Mouse (Mus musculus): ENCODE measurements around the gene Fam3c. TPM values are rescaled to one million over a fixed set of nuclear protein-coding genes. Genes with fewer than 3 reads are reported as not detected.

Gene Fam3c
- polyA plus RNA-seq, 1 experiment: 7.2 TPM

DNA sequence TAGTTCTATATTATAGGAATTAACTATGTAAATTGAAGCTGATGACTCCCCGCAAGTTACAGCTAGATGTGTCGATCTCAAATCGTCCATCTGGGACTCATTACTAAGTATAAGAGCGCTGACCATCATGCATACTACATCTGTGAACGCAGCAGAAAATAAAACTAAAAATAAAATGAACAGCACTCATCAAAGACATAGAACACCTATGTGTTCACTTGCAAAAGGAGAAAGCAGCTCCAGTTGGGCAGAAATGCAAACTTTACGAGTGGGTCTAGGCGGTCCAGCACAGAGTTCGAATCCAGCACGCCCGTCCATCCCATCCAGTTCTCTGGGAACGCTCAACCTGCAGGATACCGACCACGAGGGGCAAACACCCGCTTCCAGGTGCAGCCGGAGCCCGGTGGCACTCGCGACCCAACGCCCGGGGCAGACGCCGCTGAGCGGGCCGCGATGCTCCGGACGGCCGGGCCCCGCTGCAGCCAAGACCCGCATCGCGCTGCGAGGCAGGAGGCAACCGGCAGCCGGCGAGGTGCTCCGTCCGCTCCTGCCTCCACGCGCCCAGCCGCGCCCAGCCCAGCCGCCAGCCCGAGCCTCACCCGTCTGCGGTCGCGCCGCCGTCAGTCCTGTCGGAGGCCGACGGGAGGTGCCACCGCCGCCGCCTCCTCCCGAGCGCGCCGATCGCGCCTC is 502 bp downstream of the Fam3c start:
- 3% methylated on average over 62 of the region's 62 CpGs for WGBS
- no peak for DNase-seq (ENCODE audit: low read depth, low spot score)

DNA sequence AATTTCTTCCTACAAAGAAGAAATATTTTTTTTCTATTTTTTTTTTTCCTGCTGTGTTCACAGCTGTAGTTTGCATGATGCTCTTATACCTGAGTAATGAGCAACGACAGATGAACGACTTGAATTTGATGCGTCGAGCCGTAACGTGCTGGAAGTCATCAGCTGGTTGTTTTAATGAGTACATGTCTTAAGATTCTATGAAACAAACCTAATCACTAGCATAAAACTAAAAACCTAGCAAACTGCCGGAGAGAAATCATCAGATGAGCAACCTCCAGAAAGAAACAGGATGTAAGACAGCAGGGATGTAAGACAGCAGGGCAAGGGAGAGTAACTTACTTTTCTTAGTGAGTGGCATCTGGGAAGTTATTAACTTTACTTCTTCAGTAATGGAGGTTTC is 1.4 kb downstream of the Fam3c start:
- DNase-seq (ENCODE audit: low read depth, low spot score): no peak
- 89% methylated on average over 7 of the region's 7 CpGs for WGBS

DNA sequence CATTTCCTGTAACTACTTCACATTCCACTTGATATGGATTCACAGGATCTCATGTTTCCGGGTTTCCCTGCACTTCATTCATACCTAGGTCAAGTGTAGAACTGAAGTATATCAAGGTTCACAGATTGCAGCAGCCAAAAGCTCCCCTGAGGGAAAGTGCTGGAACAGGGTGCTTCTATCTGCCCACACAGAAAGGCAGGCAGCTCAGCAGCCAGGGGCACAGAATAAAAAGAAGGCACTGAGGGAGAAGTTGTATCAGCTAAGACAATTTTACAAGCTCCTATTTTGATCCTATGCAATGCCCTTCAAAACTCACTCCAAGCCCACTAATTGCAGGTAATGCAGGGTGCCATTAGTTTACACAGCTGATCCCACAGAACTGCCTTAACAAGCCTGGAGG is 2.0 kb downstream of the Fam3c start:
- 68% methylated on average over 1 of the region's 1 CpGs for WGBS
- no peak for DNase-seq (ENCODE audit: low read depth, low spot score)

DNA sequence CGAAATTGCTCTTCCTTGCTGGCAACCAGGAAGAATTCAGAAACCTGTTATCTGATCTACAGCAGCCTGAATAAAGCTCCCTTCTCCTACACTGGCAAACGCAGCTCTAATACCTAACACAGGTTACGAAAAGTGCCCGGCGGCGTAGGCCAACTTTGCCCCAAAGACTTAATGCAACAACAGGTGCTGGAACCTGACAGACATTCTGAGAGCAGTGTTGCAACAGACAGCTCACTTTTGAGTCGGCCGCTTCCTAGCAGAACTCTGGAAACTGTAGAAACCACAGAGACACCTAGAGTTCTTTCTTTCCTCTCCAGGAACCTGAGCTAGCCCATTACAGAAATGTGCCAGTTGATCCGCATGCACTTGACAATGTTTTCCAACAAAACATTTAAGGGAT is 4.5 kb downstream of the Fam3c start:
- DNase-seq (ENCODE audit: low read depth, low spot score): no peak
- WGBS: 80% methylated on average over 9 of the region's 9 CpGs

DNA sequence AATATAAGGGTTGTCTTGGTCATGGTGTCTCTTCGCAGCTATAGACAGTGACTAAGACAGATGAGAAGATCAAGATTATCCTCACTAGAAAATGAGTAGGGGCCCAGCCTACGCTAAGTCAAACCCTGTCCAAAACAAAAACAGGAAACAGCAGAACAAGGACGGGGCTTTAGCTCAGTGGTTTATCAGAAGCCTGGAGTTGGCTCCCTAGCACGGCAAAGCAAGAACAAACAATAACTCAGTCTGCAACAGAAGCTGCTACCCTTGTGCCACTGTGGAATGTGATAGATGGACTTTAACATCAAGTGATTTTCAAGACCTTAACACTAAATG is 5.8 kb downstream of the Fam3c start:
- 68% methylated on average over 4 of the region's 4 CpGs for WGBS
- DNase-seq (ENCODE audit: low read depth, low spot score): no peak

DNA sequence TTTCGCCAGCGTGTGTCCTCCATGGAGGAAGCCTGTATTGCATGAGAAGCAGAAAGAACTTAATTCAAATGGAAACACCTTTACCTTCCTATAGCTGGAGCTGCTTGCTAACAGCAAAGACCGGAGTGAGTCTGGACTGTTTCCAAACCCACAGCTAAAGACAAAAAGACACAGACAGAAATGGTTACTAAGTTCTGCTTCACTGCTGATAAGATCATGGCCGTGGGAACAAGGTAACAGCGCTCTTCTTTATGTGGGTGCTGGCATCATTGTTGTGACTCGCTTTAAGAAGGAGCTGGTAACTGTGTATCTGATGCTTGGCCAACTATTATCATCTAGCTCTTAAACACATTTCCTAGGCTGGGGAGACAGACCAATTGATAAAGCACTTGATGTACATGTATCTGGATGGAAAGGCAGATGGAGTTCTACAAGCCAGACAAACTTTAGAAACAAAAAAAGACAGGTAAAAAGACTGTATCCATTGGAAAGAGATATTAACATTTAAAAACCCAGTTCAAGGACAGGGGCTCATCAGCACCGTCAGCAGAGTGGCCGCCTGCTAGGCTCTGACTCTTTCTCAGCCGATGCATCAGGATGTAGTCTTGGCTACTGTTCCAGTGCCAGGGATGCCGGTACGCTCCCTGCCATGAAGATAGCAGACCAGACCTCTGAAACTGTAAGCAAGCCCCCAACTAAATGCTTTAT is 6.4 kb downstream of the Fam3c start:
- DNase-seq (ENCODE audit: low read depth, low spot score): no peak
- 90% methylated on average over 11 of the region's 11 CpGs for WGBS

DNA sequence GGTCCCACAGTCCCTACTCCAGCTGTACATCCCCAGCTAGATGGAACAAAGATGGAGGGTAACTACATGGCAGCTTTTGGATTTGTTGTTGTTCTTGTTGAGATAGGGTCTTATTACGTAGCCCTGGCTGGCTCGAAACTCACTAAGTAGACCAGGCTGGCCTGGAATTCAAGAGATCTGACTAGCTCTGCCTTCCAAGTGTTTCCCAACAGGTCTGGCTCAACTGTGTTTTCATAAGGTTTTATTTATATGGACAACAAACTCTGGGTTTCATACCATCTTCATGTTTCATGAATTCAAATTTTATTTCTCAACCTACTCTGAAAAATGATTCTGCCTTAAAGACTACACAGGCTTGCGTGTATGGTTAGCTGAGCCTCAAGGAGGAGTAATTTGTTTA is 7.1 kb downstream of the Fam3c start:
- no peak for DNase-seq (ENCODE audit: low read depth, low spot score)
- 95% methylated on average over 3 of the region's 3 CpGs for WGBS

DNA sequence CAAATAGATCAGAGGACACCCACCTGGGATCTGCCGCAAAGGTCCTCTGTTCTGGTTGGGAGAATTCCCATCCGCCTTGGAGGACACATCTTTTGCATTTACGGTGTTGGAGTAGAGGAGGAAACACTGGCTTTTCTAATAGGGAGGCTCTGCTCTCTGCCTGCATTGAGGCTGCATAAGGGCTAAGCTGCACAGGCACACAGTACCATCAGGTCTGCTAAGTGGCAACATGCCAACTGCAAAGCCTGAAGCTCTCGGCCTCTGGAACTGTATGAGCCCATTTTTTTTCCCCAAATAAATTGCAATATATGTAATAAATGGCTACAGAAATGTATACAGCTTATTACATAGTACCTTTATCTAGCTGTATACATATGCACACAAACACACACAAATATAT is 7.9 kb downstream of the Fam3c start:
- no peak for DNase-seq (ENCODE audit: low read depth, low spot score)
- WGBS: 76% methylated on average over 4 of the region's 4 CpGs

DNA sequence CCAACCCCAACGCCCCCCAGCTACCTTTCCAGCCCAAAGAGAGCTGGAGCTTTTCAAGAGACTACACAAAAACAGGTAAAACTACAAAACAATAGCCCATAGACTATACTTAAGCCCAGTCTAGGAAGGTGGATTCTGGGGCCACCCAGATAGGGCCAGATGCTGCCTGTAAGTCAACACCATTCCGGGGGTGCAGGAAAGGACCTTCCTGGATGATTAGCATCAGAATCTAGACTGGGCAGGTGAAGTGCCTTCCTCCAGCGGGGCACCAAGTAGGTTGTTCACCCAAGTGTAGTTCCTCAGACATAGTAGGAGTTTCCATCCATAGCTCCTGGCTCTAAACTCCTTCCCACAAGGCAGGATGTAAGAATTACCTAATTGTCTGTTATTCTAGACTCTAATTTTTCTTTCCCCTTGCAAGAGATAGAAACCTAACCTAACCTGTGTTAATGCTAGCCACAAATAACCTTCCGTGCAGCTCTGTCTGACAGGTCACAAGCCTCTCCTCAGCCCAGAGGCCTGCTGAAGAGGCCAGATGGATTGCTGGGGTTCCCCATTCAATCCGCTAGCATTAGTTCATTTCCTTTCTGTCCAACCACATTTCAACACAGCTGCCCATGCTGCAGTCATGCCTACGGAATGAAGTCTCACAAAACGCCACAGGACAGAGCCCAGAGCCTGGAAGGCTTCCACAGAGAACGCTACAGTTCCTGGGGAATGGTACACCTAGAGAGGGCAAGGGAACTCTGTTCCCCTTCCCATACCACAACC is 8.7 kb downstream of the Fam3c start:
- WGBS: 77% methylated on average over 8 of the region's 8 CpGs
- DNase-seq (ENCODE audit: low read depth, low spot score): no peak

DNA sequence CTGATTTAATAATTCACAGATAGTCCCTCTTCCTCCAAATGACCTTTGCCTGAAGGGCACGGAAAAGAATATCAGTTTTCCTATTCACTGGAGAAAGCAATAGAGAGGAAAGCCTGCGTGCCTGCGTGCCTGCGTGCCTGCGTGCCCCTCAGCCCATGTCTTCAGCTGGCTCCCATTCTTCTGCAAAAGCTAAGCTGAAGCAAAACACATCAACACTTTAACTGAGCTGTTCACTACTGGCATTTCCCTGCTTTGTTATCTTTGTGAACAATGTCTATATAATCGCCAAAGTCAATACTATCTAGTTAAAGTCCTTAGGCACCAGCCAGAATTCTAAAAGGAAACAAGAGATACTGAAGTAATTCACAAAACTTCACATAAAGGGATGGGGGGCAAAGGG is 11.6 kb downstream of the Fam3c start:
- DNase-seq (ENCODE audit: low read depth, low spot score): no peak
- WGBS: 33% methylated on average over 6 of the region's 6 CpGs

DNA sequence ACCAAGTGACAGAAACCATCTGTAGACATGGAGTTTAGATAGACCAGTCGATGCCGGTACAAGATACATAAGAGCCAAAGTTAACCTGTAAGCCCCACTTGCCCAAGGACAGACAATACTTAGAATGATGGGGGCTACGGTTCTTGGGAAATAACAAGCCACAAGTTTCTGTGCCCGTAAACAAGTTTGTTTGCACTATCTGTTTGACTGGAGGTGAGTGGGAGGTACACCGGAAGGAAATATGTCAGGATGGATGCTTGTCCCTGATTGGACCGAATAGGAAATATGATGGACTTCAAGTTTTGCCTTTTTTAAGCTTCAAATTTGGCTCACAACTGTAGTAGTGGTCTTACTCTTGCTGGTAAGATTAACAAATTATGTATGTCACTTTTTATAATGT is 12.3 kb downstream of the Fam3c start:
- no peak for DNase-seq (ENCODE audit: low read depth, low spot score)
- 78% methylated on average over 6 of the region's 6 CpGs for WGBS

DNA sequence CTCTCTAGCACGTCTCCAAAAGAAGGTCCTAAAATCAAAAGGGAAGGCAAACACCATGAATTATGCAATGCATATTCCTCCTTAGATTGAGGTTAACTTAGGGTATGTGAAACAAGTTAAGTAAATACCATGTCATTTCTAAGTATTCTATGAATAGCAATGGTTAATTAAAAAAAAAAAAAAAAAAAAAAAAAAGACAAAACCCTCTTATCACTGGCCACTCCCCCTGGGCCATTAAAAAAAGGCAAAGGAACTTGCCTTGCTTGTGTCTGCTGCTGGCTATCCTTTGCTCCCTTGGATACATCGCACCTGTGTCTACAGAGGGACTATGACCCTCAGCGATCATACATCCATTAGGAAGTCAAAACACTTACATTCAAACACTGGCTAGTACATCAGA is 12.8 kb downstream of the Fam3c start:
- WGBS: 41% methylated on average over 3 of the region's 3 CpGs
- no peak for DNase-seq (ENCODE audit: low read depth, low spot score)

DNA sequence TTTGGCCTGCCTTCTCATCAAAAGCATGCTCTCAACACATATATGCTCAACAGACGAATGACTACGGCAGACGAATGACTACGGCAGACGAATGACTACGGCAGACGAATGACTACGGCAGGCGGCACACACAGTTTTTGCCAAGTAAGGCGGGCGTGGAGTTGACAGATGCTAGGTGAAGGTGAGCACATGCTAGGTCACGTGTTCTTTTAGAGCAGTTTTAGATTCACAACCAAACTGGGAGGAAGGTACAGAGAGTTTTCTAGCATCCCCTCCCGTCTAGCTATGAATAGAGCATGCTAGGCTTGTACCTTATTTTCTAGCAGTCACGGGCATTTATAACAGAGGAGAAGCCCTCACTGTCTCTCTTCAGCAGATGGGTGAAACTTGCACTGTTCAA is 15.3 kb downstream of the Fam3c start:
- WGBS: 94% methylated on average over 14 of the region's 14 CpGs
- no peak for DNase-seq (ENCODE audit: low read depth, low spot score)

DNA sequence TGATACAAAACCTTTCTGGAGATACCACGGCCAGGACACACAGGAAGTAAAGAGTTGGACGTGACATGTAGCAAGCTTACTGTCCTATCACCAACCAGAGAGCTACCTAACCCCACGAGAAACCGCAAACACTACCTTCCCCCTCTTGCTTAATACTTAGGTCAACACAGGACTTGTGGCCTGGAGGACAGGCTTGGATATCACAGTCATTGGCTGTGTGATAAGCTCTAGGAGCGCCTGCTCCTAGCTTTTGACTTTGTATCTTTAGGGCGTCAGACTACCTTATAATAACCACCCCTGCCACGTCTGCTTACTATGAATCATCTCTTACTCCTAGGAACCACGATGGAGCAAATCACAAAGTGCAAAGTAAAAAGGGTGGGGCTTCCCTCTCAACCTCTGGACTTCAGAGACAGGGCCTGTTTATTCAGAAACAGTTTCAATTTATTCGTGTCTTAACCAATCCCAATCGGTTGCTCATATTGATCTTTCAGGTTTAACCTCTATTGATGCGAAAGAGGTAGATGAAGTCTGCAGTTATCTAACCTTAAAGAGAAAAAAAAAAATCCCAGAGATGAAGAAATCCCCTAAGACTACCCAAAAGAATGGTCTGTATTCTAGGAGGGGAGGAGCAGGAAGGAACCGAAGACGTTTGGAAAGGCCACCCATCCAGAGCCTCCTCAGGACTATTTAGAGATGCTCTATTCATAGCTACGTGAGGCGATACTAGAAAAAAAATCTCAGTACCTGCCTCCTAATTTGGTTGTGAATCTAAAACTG is 16.1 kb downstream of the Fam3c start:
- no peak for DNase-seq (ENCODE audit: low read depth, low spot score)
- 47% methylated on average over 15 of the region's 15 CpGs for whole genome bisulfite sequencing

DNA sequence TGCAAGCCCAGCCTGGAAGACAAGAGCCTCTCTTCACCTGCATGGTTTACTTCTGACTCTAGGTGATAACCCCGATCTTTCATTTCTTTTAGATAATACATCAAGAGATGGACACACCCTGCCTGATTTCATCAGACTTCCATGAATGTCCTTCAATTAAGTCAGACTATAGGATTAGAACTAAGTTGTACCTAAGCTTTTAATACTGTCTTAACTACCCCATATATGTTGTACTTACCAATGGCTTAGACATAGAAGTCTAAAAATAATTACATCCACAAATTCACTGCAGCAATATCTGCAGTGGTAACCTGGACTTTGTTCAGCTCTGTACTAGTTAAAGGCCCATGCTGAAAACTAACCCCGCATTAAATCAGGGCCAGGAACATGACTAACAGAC is 23.5 kb downstream of the Fam3c start:
- DNase-seq (ENCODE audit: low read depth, low spot score): no peak
- WGBS: 66% methylated on average over 2 of the region's 2 CpGs

DNA sequence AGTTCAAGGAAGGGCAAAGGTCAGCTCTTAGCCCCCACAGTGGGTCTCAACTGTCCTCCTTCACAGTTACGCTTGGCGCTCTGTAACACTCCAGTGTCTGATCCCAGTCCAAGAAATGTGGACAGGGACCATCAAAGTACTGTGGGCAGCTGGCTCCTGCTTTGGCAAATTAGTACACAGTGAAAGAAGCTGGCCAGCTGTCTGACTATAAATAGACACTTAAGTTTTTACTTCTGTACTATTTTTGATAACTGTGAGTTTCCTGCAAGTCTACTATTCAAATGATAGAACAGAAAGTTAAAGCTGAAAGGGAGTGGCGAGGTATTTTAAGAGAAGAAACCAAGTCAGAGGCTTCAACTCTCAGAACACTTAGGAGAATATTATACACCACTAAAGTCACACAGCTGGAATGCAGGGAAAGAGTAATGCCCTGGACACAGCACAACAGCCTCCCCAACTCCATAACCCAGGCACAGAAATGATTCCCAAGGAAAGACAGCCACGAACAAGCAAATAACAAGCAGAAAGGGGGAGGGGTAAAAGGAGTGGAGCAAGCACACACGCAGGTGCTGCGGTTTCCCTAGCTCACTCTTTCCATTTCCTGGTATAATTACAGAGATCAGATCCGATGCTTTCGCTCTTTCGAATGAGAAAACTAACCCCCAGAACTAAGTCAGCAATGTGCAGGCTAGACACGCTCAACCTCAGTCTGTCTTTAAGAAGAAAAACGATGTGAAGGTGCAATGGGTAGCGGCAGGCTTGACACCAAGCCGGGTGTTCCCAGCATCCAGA is 25.7 kb downstream of the Fam3c start:
- 53% methylated on average over 13 of the region's 13 CpGs for WGBS
- no peak for DNase-seq (ENCODE audit: low read depth, low spot score)

DNA sequence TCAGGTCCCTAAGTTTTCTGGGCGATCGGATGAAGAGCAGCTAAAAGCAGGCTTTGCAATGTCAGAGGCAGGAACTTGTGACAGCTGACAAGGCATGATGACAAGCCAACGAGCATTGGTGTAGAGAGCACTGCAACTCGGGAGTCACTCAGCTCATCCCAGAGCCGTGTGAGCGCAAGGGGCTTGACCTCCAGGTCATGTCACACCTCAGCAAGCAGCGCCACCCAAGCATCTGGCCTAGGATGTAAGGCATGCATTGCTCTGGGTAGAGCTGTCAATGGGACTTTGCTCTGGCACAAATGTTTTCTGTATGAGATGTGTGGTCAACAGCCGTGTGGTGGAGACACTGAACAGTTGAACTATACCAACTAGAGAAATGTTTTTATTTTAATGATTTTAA is 28.1 kb downstream of the Fam3c start:
- WGBS: 83% methylated on average over 8 of the region's 8 CpGs

DNA sequence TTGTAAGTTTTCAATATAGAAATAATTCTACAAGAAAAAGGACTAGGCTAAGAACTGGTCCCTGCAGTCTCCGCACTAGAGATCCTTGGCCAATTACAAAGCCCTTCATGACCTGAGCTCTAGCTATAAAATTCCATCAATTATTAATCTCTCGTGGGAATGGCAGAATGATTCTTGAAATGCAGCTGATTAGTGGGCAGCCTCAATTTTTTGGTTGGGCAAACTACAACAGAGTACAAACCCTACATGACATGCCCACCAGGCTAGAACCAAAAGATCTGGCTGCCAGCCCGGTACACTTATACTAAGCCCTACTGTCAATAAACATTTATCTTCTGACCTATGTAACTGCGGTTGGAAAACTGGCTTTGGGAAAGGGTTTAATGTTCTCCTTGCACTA is 29.0 kb downstream of the Fam3c start:
- 28% methylated on average over 4 of the region's 4 CpGs for WGBS
- DNase-seq (ENCODE audit: low read depth, low spot score): no peak

More for the DNA sequence above, 28.1 kb downstream of the Fam3c start:
- no peak for DNase-seq (ENCODE audit: low read depth, low spot score)

DNA sequence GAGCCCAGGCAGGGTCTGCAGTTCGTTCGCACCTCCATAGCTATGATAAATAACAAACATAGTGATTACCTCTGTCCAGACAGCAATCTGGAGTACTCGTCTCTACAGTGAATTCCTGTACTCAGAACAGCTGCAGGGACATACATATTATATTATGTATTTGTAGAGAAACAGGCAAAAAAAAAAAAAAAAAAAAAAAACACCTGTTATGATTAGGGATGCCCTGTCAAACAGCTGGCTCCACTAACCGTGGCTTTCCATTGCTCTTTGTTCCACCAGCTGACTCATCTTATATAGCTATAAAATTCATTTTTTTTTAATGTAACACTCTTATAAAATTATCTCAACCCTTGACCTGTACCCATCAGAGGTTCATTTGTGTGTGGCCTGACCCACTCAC is 29.8 kb downstream of the Fam3c start:
- WGBS: 53% methylated on average over 4 of the region's 4 CpGs
- no peak for DNase-seq (ENCODE audit: low read depth, low spot score)

Measured in large intestine, adult 2 months (tissue).